Mouse (Mus musculus): ENCODE measurements around the gene Gm10058. TPM values are rescaled to one million over a fixed set of nuclear protein-coding genes. Genes with fewer than 3 reads are reported as not detected.

Gene Gm10058
- polyA plus RNA-seq (2021; fragmentation: Nextera tagmentation) = not detected in 2 replicates
- long read RNA-seq, experiment 1 = 0 reads
- long read RNA-seq, experiment 2 = 0 reads

DNA sequence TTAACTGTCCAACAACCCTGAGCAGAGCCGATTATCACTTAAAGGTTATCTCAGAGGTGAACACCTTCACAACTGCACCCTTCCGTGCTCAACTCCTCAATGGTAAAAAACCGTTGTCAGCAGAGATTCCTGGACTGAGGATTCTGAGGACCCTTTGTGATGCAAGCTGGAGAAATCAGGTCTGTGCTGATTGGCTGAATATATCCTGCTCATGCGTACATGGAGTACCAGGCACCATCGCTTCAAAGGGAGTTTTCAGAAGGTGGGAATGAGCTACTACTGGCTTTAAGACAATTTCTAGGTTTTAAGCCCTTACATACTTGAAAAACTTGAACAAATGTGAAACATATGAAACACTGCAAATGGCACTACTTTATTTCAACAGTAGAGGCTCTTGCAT is at the start of gene Gm10058:
Gene Gm10058, minus strand, starts transcription at position 101 of the 400 bp plus-strand sequence.

Measured in left cerebral cortex, adult 6 months (tissue).